Mouse (Mus musculus): ENCODE results near the gene Baz1b.
A peak's percentile ranks its signal among the peaks of the same experiment; 100 is the strongest.

The Baz1b gene

GRCm38 (mm10) chr5:135241474-135241873 is 54.4 kb downstream of the Baz1b start:
- DNase-seq, result no peak

DNA sequence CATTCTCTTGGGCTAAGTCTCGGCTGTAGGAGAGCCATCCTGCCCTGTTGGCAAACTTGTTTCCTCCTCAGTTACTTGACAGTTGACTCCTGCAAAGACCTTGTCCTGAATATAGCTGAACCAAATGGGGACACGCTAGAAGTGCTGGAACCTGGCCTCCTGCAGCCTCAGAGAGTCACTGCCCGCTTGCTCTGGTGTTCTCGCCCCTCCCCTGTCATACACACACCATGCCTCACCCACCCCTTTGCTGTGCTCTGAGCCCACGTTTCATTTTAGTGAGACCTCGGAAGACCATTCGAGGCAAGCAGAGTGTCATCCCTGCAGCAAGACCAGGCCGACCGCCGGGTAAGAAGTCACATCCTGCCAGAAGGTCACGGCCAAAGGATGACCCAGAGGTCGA is 55.1 kb downstream of the Baz1b start:
- DNase-seq, result no peak

DNA sequence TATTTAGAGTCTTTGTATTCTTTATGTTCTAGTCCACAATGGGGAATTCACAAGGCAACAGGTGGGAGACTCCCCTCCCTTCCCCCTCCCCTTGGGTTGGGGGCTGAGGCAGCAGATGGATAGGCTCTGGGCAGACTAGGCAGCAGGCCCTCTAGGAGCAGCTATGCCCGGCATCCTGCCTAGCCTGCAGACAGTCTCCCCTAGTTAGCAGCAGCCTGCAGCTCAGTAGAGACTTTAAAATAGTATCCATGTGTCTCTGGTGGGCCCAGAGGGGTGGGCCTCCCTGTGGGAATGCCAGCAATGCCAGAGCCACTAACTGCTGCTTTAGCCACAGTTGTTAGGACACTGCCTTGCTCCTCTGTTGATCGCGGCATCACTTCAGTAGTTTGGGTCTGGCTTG is 55.5 kb downstream of the Baz1b start:
- no peak for DNase-seq

- DNase-seq, result no peak
These were observed 56.1 kb downstream of the Baz1b start for GRCm38 (mm10) chr5:135243166-135243565.

- DNase-seq, result no peak
These were observed 59.5 kb downstream of the Baz1b start for GRCm38 (mm10) chr5:135246531-135246930.

DNA sequence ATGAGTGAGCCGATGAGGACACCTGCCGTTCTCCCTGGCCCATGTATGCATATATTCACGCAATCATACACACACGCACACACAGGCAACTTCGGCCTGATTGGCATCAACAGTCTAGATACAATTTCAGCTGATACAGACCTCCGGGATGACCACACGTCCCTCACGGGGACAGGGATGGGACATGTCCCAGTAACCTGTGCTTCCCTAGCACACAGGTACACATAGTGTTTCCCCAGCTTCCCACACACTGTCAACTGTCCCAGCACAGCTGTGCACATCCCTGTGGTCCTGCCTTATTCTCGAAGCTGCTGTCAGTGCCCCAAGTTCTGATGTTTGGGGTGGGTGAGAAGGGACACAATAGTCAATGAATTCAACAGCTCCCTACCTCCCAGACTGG is 60.3 kb downstream of the Baz1b start:
- DNase-seq, result no peak

DNA sequence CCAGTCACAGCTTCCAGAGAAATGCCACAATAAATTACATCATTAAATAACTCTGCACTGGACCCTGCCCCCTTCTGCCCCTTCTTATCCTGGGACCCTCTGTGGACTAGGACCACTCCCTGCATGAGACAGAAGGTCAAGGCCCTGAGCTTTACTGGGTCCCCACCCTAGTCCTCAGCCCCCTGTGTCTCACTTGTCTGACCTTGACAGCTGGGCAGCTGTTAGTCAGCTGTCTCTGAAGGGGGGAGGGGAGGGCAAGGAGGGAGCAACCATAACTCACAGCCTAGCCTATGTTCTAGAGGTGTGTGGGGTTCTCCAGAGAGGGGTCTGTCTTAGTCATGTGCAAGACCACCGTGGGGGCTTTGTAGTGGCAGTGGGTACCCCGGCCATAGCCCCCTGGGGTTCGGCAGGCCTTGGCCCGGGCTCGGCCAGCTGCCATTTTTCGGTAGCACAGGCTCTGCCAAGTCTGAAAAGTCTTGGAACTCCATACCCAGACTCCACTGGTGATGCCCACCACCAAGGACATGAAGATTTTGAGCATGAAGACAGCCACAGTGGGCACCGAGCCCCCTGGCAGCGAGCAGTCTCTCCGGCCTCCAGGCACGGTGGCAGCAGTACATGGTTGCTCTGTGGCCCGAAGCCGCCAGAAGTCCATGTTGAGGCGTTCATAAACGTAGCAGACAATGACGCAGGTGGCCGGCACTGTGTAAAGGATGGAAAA is 62.1 kb downstream of the Baz1b start:
- no peak for DNase-seq

GRCm38 (mm10) chr5:135250186-135251078 is 63.4 kb downstream of the Baz1b start:
- DNase-seq, result no peak

DNA sequence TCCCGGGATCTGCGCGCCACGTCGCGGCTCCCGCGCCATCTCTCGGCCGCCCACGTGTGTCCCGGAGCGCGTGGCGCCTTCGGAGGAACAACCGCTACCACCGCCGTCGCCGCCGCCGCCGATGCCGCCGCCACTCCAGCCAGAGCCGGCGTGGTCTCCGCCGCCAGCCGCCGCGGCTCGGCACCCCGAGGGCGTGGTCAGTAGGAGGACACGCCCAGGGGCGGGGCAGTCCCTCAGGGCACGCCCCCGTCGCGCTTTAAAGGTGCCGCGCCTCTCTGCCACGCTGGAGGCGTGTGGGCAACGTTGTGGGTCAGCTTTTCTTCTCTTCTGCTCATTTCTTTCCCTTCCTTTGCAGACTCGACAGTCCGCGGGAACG is 64.0 kb downstream of the Baz1b start, which contains the start of gene Fzd9:
Fzd9 (minus strand) TSS at position 152 of the 376 bp plus-strand sequence.
- DNase-seq, result peak; percentile 49

DNA sequence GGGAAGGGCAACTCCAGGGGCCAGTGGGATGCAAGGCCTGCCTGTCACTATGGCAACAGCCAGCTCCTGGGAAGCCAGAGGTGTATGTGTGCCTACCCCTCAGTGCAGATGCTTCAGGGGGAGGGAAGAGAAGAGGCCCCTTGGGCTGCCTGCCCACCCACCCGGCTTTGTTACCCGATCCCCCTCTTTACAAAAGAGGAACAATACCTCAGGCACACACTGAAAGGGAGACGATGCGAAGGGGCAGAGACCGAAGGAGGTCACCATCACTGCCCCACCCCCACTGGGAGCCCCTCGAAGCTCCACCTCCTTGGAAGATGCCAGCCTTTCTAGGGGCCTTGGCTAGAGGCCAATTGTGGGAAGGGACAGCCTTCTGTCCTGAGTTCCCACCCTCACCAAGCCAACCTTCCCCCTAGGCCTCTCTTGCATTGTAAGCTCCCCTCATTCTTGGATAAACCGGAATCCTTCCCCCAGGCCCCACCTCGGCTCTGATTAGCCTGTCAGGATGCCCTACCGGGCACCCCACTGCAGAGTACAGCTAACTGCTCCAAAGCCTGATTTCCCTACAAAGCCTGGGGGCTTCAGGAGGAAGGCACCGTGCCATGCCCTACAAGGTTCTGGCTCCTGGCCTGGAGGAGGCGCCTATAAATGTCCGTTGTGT is 66.8 kb downstream of the Baz1b start:
- no peak for DNase-seq

- no peak for DNase-seq
These were observed 69.1 kb downstream of the Baz1b start for GRCm38 (mm10) chr5:135256166-135256565.

GRCm38 (mm10) chr5:135257559-135257958 is 70.5 kb downstream of the Baz1b start:
- DNase-seq, result no peak

GRCm38 (mm10) chr5:135258280-135259150 is 71.5 kb downstream of the Baz1b start:
- DNase-seq, result no peak

- DNase-seq, result no peak
These were observed 76.9 kb downstream of the Baz1b start for GRCm38 (mm10) chr5:135263866-135264503.

GRCm38 (mm10) chr5:135264548-135264947 is 77.5 kb downstream of the Baz1b start:
- no peak for DNase-seq

DNA sequence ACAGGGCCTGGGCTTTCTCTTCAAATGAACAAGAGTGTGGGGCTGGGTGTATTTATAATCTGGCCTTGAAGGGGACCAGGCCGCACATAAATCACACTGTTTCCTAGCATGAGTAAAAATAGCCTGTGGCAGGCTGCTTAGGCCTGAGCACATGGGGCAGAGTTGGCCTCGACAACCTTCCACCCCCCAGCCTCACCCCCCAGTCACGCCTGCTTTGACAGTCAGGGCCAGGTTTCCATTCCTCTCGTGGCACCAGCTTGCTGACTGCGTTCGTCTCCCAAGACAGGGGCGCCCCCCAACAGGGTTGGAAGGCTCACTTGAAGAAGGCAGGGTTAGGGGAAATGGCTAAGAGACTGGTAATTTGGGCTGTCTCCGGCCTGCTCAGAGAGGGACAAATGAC is 82.4 kb downstream of the Baz1b start:
- no peak for DNase-seq

DNA sequence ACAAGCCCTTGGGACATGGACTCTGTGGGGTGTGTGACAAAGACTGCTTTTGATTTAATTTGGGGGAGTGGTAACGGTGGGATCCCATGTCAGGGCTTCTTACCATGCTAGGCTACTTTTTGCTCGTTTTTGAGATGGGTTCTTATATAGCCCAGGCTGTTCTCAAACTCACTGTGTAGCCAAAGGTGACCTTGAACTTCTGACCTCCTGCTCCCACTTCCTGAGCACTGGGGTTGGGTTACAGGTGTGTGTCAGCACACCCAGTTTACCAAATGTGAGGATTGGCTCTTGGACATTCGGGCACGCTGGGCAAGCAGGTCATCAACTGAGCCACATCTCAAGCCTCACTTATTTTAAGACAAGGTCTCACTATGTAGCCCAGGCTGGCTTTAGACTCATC is 83.3 kb downstream of the Baz1b start:
- no peak for DNase-seq

- peak; percentile 41 for DNase-seq
These were observed 84.6 kb downstream of the Baz1b start for GRCm38 (mm10) chr5:135271563-135272165.

- peak; percentile 18 for DNase-seq
These were observed 87.8 kb downstream of the Baz1b start for GRCm38 (mm10) chr5:135274663-135275396.

- DNase-seq, result no peak
These were observed 89.5 kb downstream of the Baz1b start for GRCm38 (mm10) chr5:135276597-135276996.

DNA sequence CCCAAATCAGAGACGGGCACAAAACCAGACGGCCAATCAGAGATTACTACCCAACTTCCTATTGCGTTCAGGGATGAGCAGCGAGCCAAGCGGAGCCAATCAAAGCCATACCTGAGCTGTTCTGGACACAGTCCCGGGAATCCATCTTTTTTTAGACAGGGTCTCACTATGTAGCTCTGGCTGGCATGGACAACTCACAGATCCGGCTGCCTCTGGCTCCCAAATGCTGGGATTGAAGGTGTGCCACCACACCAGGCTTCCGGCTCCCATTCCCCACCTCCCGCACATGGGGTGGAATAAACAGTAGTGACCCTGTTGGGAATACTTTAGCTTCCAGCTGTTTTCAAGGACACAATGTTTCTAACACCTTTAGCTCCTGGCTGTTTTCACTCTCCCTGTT is 93.2 kb downstream of the Baz1b start:
- no peak for DNase-seq
